ENCODE assay signal across 8 mouse cellular contexts in the genomic region with DNA sequence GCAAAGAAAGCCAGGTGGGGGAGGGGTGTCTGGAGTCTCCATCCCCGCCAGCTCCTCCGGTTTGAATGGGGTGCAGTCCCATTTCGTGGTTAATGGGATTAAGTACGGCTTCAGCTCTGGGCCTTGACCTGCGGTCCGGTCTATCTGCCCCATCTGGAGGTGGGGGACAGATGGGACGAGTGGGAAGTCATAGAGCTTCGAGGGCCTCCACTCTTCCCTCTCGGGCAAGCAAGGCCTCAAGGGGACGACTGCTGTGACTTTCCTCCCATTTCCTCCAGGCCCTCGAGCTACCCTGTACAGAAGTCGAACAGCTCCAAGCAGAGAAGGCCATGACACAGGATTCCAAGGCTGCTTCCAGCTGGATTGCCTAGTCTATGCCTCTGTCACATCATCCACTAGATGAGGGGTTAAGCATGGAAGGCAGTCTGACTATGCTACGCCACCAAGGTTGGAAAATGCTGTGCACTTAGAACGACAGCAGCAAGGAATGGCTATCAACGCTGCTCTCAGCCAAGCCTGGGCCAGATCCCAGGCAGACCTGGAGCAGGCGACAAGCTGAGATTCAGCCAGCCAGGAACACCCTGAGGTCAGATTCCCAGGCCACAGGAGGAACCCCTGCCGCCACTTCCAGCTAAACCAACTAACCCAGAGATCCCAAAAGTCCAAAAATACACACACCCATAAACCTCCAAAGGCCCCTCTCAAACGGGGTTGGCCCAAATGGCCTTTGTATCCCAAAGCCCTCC. TPM values are rescaled to one million over a fixed set of nuclear protein-coding genes. Genes with fewer than 3 reads are reported as not detected.
A peak's percentile ranks its signal among the peaks of the same experiment; 100 is the strongest.
DNase-seq lines count a peak whose midpoint lies in the region; ATAC-seq and TF ChIP-seq lines count a peak whose summit lies in the region.

No protein-coding gene starts in this region.

- H3K4me1 ChIP-seq in intestine, embryonic 14.5 days (replicated peaks; ENCODE audit: control insufficient read depth, insufficient read depth, low read length) = peaks cover 33% of the 10 kb centered on the region
- peaks cover 60% of the 10 kb centered on the region for H3K4me1 ChIP-seq in liver, embryonic 15.5 days (replicated peaks)
- peaks cover 38% of the 10 kb centered on the region for H3K4me1 ChIP-seq in neural tube, embryonic 14.5 days (ENCODE audit: control insufficient read depth, insufficient read depth, low read length)

- intact Hi-C loops in gastrocnemius, postnatal 14 days (cut with DNase I; ENCODE audit: low total_unique reads) = loop anchor here (5.0 kb wide), 1 partner anchor 41 kb away; no protein-coding TSS in a partner anchor

- H3K9ac ChIP-seq in intestine, embryonic 14.5 days (ENCODE audit: low read length) = peak overlapping the region; percentile 100
- peak overlapping the region; percentile 49; the same call in 1 of the 2 replicates for H3K9ac ChIP-seq in liver, embryonic 15.5 days
- peak overlapping the region; percentile 100 for H3K9ac ChIP-seq in neural tube, embryonic 14.5 days (replicated peaks; ENCODE audit: low read depth, low read length)

- no peaks in the 10 kb centered on the region for H3K27me3 ChIP-seq in intestine, embryonic 14.5 days (replicated peaks; ENCODE audit: control insufficient read depth, insufficient read depth, low read length)
- H3K27me3 ChIP-seq in liver, embryonic 15.5 days = peaks cover 92% of the 10 kb centered on the region
- peaks cover 4% of the 10 kb centered on the region; the same call in 1 of the 2 replicates for H3K27me3 ChIP-seq in neural tube, embryonic 14.5 days (ENCODE audit: control insufficient read depth, insufficient read depth, low read length)

- H3K9me3 ChIP-seq in intestine, embryonic 14.5 days (ENCODE audit: control insufficient read depth, low read length) = no peaks in the 10 kb centered on the region
- no peaks in the 10 kb centered on the region for H3K9me3 ChIP-seq in liver, embryonic 15.5 days (replicated peaks)
- H3K9me3 ChIP-seq in neural tube, embryonic 14.5 days (ENCODE audit: control insufficient read depth, low read length) = no peaks in the 10 kb centered on the region

- peak; percentile 11; the same call in 1 of the 2 replicates for TF ChIP-seq CTCF in layer of hippocampus, adult 2 months (conservative IDR thresholded peaks at IDR 0.05)

- H3K4me3 ChIP-seq in layer of hippocampus, adult 2 months = peak overlapping the region; percentile 99
- peak overlapping the region; percentile 65 for H3K4me3 ChIP-seq in intestine, embryonic 14.5 days (ENCODE audit: low read depth, low read length)
- peak overlapping the region; percentile 63 for H3K4me3 ChIP-seq in liver, embryonic 15.5 days (replicated peaks)
- peak overlapping the region; percentile 98 for H3K4me3 ChIP-seq in neural tube, embryonic 14.5 days (ENCODE audit: low read depth, low read length)

- peaks cover 15% of the 10 kb centered on the region for H3K36me3 ChIP-seq in intestine, embryonic 14.5 days (ENCODE audit: control insufficient read depth, insufficient read depth, low read length)
- no peaks in the 10 kb centered on the region for H3K36me3 ChIP-seq in liver, embryonic 15.5 days (replicated peaks)
- H3K36me3 ChIP-seq in neural tube, embryonic 14.5 days (ENCODE audit: control insufficient read depth, insufficient read depth, low read length) = peaks cover 5% of the 10 kb centered on the region

- WGBS in intestine, embryonic 14.5 days = 7% methylated on average over 18 of the region's 18 CpGs
- WGBS in liver, embryonic 15.5 days (ENCODE audit: insufficient replicate concordance) = 34% methylated on average over 18 of the region's 18 CpGs
- under 1% methylated on average over 18 of the region's 18 CpGs for WGBS in neural tube, embryonic 14.5 days

- H3K4me2 ChIP-seq in intestine, embryonic 14.5 days (ENCODE audit: low read length) = peak overlapping the region; percentile 98
- H3K4me2 ChIP-seq in liver, embryonic 15.5 days = peak overlapping the region; percentile 68
- H3K4me2 ChIP-seq in neural tube, embryonic 14.5 days (ENCODE audit: low read depth, low read length) = peak overlapping the region; percentile 99

- peak overlapping the region; percentile 100 for H3K27ac ChIP-seq in layer of hippocampus, adult 2 months
- peak overlapping the region; percentile 100 for H3K27ac ChIP-seq in intestine, embryonic 14.5 days (ENCODE audit: low read depth)
- no peak overlapping the region for H3K27ac ChIP-seq in liver, embryonic 15.5 days (replicated peaks)
- peak overlapping the region; percentile 100 for H3K27ac ChIP-seq in neural tube, embryonic 14.5 days (ENCODE audit: low read depth, low read length)

- ATAC-seq in intestine, embryonic 14.5 days (replicated peaks; ENCODE audit: low FRiP score, low TSS enrichment, low read depth) = no peak
- ATAC-seq in liver, embryonic 15.5 days (ENCODE audit: insufficient read depth) = no peak
- no peak for ATAC-seq in neural tube, embryonic 14.5 days (ENCODE audit: low read depth)

- DNase-seq in layer of hippocampus, adult 2 months (ENCODE audit: low spot score in 2 of 2) = no peak
- no peak for DNase-seq in layer of hippocampus, adult 11-12 months (ENCODE audit: low spot score)
- DNase-seq in cerebellum, postnatal 10 days = peak; percentile 58 to 59
- peak; percentile 69 for DNase-seq in gastrocnemius, postnatal 14 days
- peak; percentile 71 for DNase-seq in intestine, embryonic 14.5 days (ENCODE audit: low spot score)
- DNase-seq in c-Kit-positive CD71-positive TER-119-positive erythroid progenitor cells, embryonic 14.5 days (ENCODE audit: low spot score) = no peak

RNA-seq across cellular contexts. Expression of a gene that starts 4.3 kb away (rescaled TPM):
- 100 to 1,000 TPM; 142 to 143 TPM for total RNA-seq in layer of hippocampus, adult 2 months (2021)
- total RNA-seq in gastrocnemius, postnatal 14 days (2021) = 10 to 100 TPM; 36.2 to 37.1 TPM
- polyA plus RNA-seq in intestine, embryonic 14.5 days (2014; fragmentation: Nextera tagmentation; extraction: Ambion mirVana) = 31.3 TPM in 2 replicates
- 3.4 and 3.7 TPM in 2 replicates for polyA plus RNA-seq in liver, embryonic 15.5 days (2015; fragmentation: Nextera tagmentation; extraction: Ambion mirVana)
- polyA plus RNA-seq in neural tube, embryonic 14.5 days (2014; fragmentation: Nextera tagmentation; extraction: Ambion mirVana) = 36.4 and 39.9 TPM in 2 replicates

Comparison
In these comparisons a context has a peak if more than half of its experiments do, and no peak if none do; other contexts are left out.
1. DNase-seq: peak in cerebellum, postnatal 10 days (2 of 2), gastrocnemius, postnatal 14 days (single experiment) and intestine, embryonic 14.5 days (single experiment); none in layer of hippocampus, adult 2 months (0 of 2), layer of hippocampus, adult 11-12 months (single experiment) and c-Kit-positive CD71-positive TER-119-positive erythroid progenitor cells, embryonic 14.5 days (single experiment).
2. H3K9ac ChIP-seq: peak in every context shown above with its lines; median percentile 100 in intestine, embryonic 14.5 days; 100 in neural tube, embryonic 14.5 days; 49 in liver, embryonic 15.5 days.
3. Peak in every context shown above with its lines, with median percentiles within 50 percentile points of each other: H3K4me3 ChIP-seq and H3K4me2 ChIP-seq.